Mouse (Mus musculus): ENCODE results near the gene Idh2.
A peak's percentile ranks its signal among the peaks of the same experiment; 100 is the strongest.
"Not testable (repeated sequence)": the region's sequence is repeated elsewhere in the genome, so short reads cannot be mapped to it uniquely, and the experiment has no call there.

Idh2 gene

GRCm38 (mm10) chr7:80115224-80115590, at the start of gene Idh2:
TSS of gene Idh2 (minus strand) at chr7:80115392.
- DNase-seq (ENCODE audit: low read depth in 2 of 2, low spot score in 2 of 2): peak; percentile 65 to 78

GRCm38 (mm10) chr7:80160945-80161306, 45.7 kb upstream of the Idh2 start:
- no peak for DNase-seq (ENCODE audit: low read depth in 2 of 2, low spot score in 2 of 2)

- DNase-seq (ENCODE audit: low read depth in 2 of 2, low spot score in 2 of 2): no peak
These were observed 45.2 kb upstream of the Idh2 start for GRCm38 (mm10) chr7:80160293-80160944.

GRCm38 (mm10) chr7:80158496-80159268, 43.5 kb upstream of the Idh2 start:
- DNase-seq (ENCODE audit: low read depth in 2 of 2, low spot score in 2 of 2): no peak

- DNase-seq (ENCODE audit: low read depth in 2 of 2, low spot score in 2 of 2): peak; percentile 61 to 71
These were observed 41.6 kb upstream of the Idh2 start for GRCm38 (mm10) chr7:80156711-80157227.

- DNase-seq (ENCODE audit: low read depth in 2 of 2, low spot score in 2 of 2): no peak
These were observed 39.5 kb upstream of the Idh2 start for GRCm38 (mm10) chr7:80154689-80155088.

- DNase-seq (ENCODE audit: low read depth in 2 of 2, low spot score in 2 of 2): no peak
These were observed 37.6 kb upstream of the Idh2 start for GRCm38 (mm10) chr7:80152756-80153155.

GRCm38 (mm10) chr7:80152152-80152551, 37.0 kb upstream of the Idh2 start:
- no peak for DNase-seq (ENCODE audit: low read depth in 2 of 2, low spot score in 2 of 2)

- no peak for DNase-seq (ENCODE audit: low read depth in 2 of 2, low spot score in 2 of 2)
These were observed 34.2 kb upstream of the Idh2 start for GRCm38 (mm10) chr7:80149356-80149755.

GRCm38 (mm10) chr7:80146077-80146476, 30.9 kb upstream of the Idh2 start:
- DNase-seq (ENCODE audit: low read depth in 2 of 2, low spot score in 2 of 2): no peak

GRCm38 (mm10) chr7:80144695-80145094, 29.5 kb upstream of the Idh2 start:
- DNase-seq (ENCODE audit: low read depth in 2 of 2, low spot score in 2 of 2): no peak

- peak in 1 of 2 experiments; percentile 21 for DNase-seq (ENCODE audit: low read depth in 2 of 2, low spot score in 2 of 2)
These were observed 28.4 kb upstream of the Idh2 start for GRCm38 (mm10) chr7:80143331-80144273.

- peak; percentile 60 to 67 for DNase-seq (ENCODE audit: low read depth in 2 of 2, low spot score in 2 of 2)
These were observed 25.6 kb upstream of the Idh2 start for GRCm38 (mm10) chr7:80140815-80141214.

GRCm38 (mm10) chr7:80138375-80138774, 23.2 kb upstream of the Idh2 start:
- DNase-seq (ENCODE audit: low read depth in 2 of 2, low spot score in 2 of 2): no peak

GRCm38 (mm10) chr7:80135173-80135532, 20.0 kb upstream of the Idh2 start:
- no peak for DNase-seq (ENCODE audit: low read depth in 2 of 2, low spot score in 2 of 2)

- no peak for DNase-seq (ENCODE audit: low read depth in 2 of 2, low spot score in 2 of 2)
These were observed 19.4 kb upstream of the Idh2 start for GRCm38 (mm10) chr7:80134454-80135172.

GRCm38 (mm10) chr7:80132541-80132940, 17.3 kb upstream of the Idh2 start:
- peak; percentile 49 to 61 for DNase-seq (ENCODE audit: low read depth in 2 of 2, low spot score in 2 of 2)

- DNase-seq (ENCODE audit: low read depth in 2 of 2, low spot score in 2 of 2): not testable (repeated sequence)
These were observed 16.1 kb upstream of the Idh2 start for GRCm38 (mm10) chr7:80131315-80131714.

- no peak for DNase-seq (ENCODE audit: low read depth in 2 of 2, low spot score in 2 of 2)
These were observed 15.3 kb upstream of the Idh2 start for GRCm38 (mm10) chr7:80130344-80131055.

GRCm38 (mm10) chr7:80129278-80129677, 14.1 kb upstream of the Idh2 start:
- DNase-seq (ENCODE audit: low read depth in 2 of 2, low spot score in 2 of 2): no peak
